Mouse (Mus musculus): ENCODE results near the gene Kat6b. TPM values are rescaled to one million over a fixed set of nuclear protein-coding genes. Genes with fewer than 3 reads are reported as not detected.
A peak's percentile ranks its signal among the peaks of the same experiment; 100 is the strongest.

Kat6b gene
- polyA plus RNA-seq, 1 experiment from 2014 or later: 18.5 TPM

DNA sequence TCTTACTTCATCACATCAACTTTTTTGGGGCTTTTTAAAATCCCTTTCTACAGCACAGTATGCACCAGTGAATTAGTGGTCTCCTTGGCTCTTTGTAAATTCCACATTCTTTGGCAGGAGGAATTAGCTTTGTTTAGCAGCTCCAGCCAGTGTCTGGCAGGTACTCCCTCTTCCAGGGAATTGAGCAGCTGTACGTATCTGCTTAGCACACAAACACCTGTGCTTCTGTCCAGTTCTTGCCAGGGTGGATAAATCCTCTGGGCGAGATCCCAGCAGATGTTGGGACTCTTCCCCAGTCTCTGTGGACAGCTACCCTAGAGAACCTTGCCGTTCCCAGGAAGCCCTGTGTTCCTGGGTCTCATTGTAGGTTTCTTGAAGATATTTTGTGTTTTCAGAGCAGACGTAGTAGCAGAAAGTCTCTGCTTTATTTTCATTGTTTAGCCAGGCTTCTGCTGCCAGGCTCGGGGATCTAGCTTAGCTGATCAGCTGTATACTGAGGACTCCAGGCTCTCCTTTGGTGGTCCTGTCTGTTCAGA lies 150.5 kb downstream of the Kat6b start:
- Histone ChIP-seq H3K36me3 (ENCODE audit: control insufficient read depth, insufficient read depth, low read length) (peaks cover 73% of the 10 kb centered on the region), H3K9me3 (ENCODE audit: control insufficient read depth, low read length) (no peaks in the 10 kb centered on the region), H3K27ac (replicated peaks in 1 of 2; ENCODE audit: control insufficient read depth in 1 of 2, insufficient read depth in 1 of 2, low read depth in 2 of 2, low read length in 2 of 2) (no peak overlapping the region), H3K9ac (ENCODE audit: low read length) (no peak overlapping the region), H3K4me2 (ENCODE audit: low read length) (no peak overlapping the region), H3K4me3 (ENCODE audit: control insufficient read depth in 1 of 2, insufficient read depth in 1 of 2, low read depth in 1 of 2, low read length in 2 of 2) (no peak overlapping the region), H3K27me3 (ENCODE audit: control insufficient read depth, insufficient read depth, low read length) (no peaks in the 10 kb centered on the region), H3K4me1 (ENCODE audit: control insufficient read depth in 2 of 2, insufficient read depth in 2 of 2, low read length in 2 of 2) (no peaks in the 10 kb centered on the region)
- 85% methylated on average over 5 of the region's 5 CpGs for WGBS
- no peak for ATAC-seq (ENCODE audit: insufficient number of reproducible peaks, insufficient read depth, low FRiP score, low read depth)

DNA sequence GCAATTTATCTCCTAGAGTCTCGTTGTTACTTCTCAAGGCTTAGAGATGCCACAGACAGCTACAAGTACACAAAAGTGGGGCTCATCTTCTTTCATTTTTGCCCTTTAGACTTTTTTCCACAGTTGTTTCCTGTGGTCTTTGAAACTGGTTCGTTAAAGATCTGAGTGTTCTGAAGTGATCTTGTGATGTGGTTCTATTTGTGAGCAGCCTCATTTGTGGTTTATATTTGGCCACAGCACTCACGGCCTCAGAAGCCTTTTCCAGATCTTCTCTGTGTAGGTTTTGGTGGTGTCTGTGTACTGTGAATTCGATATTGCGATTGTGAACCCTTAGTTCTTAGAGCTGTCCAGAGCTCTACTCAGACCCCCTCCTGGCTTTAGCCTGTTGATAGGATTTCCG lies 155.3 kb downstream of the Kat6b start:
- H3K4me3 ChIP-seq (ENCODE audit: control insufficient read depth in 1 of 2, insufficient read depth in 1 of 2, low read depth in 1 of 2, low read length in 2 of 2): no peak overlapping the region
- 80% methylated on average over 6 of the region's 6 CpGs for WGBS

DNA sequence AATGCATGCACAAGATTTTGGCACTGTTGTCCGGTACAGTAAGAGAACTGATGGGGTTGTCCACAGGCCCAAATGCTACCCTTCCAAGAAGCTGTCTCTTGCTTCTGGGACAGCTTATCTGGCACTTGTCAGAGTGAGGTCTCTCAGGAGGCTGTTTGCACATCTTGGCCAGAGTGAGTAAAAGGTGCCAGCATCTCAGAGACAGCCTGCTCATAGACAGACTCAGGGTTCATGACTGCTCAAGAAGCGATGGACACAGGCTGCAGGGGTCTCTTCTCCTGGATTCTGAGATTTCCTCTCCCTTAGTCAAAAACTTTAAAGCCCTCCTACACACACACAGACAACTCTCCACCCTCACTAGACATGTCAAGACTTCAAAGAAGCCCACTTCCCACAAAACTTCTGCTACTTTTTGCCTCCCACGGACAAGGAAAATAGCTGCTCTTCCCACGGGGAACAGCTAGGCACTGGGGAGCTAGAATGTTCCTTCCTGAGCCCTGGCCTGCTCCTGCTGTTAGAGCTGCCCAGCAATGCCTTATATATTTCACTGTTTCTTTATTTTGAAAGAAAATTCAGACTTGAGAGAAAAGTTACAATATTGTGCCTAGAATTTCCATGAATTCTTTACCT lies 159.7 kb downstream of the Kat6b start:
- ATAC-seq (ENCODE audit: insufficient number of reproducible peaks, insufficient read depth, low FRiP score, low read depth): no peak
- no peaks in the 10 kb centered on the region for H3K4me1 ChIP-seq (ENCODE audit: control insufficient read depth in 2 of 2, insufficient read depth in 2 of 2, low read length in 2 of 2)
- no peaks in the 10 kb centered on the region for H3K27me3 ChIP-seq (ENCODE audit: control insufficient read depth, insufficient read depth, low read length)
- H3K27ac ChIP-seq (replicated peaks in 1 of 2; ENCODE audit: control insufficient read depth in 1 of 2, insufficient read depth in 1 of 2, low read depth in 2 of 2, low read length in 2 of 2): no peak overlapping the region
- no peaks in the 10 kb centered on the region for H3K9me3 ChIP-seq (ENCODE audit: control insufficient read depth, low read length)
- 61% methylated on average over 4 of the region's 4 CpGs for WGBS
- H3K4me3 ChIP-seq (ENCODE audit: control insufficient read depth in 1 of 2, insufficient read depth in 1 of 2, low read depth in 1 of 2, low read length in 2 of 2): no peak overlapping the region
- H3K4me2 ChIP-seq (ENCODE audit: low read length): no peak overlapping the region
- H3K9ac ChIP-seq (ENCODE audit: low read length): no peak overlapping the region
- peaks cover 46% of the 10 kb centered on the region for H3K36me3 ChIP-seq (ENCODE audit: control insufficient read depth, insufficient read depth, low read length)

More for the DNA sequence above, 155.3 kb downstream of the Kat6b start:
- ATAC-seq (ENCODE audit: insufficient number of reproducible peaks, insufficient read depth, low FRiP score, low read depth): no peak
- no peak overlapping the region for H3K27ac ChIP-seq (replicated peaks in 1 of 2; ENCODE audit: control insufficient read depth in 1 of 2, insufficient read depth in 1 of 2, low read depth in 2 of 2, low read length in 2 of 2)
- H3K9me3 ChIP-seq (ENCODE audit: control insufficient read depth, low read length): no peaks in the 10 kb centered on the region
- no peaks in the 10 kb centered on the region for H3K27me3 ChIP-seq (ENCODE audit: control insufficient read depth, insufficient read depth, low read length)
- peaks cover 64% of the 10 kb centered on the region for H3K36me3 ChIP-seq (ENCODE audit: control insufficient read depth, insufficient read depth, low read length)
- H3K4me1 ChIP-seq (ENCODE audit: control insufficient read depth in 2 of 2, insufficient read depth in 2 of 2, low read length in 2 of 2): no peaks in the 10 kb centered on the region
- no peak overlapping the region for H3K4me2 ChIP-seq (ENCODE audit: low read length)
- no peak overlapping the region for H3K9ac ChIP-seq (ENCODE audit: low read length)

DNA sequence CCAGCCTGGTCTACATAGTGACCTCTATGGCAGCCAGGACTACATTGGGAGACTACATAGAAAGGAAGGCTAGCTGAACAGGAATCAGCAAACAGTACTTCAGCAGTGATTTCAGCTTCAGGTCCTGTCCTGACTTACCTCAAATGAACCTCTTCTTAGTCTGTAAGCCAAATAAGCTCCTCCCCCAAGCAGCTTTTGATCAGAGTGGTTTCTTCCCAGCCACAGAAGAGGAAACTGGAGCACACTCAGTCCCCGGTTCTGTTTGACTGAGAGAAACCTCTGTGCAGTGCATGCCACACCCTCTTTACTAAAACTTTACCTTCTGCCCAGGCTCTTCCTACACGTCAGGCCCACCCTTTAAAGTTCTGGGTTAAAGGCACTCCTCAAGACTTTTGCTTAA lies 172.6 kb downstream of the Kat6b start:
- H3K4me3 ChIP-seq (ENCODE audit: control insufficient read depth in 1 of 2, insufficient read depth in 1 of 2, low read depth in 1 of 2, low read length in 2 of 2): no peak overlapping the region
- WGBS: 76% methylated on average over 2 of the region's 2 CpGs
- ATAC-seq (ENCODE audit: insufficient number of reproducible peaks, insufficient read depth, low FRiP score, low read depth): no peak
- no peaks in the 10 kb centered on the region for H3K9me3 ChIP-seq (ENCODE audit: control insufficient read depth, low read length)
- H3K4me1 ChIP-seq (ENCODE audit: control insufficient read depth in 2 of 2, insufficient read depth in 2 of 2, low read length in 2 of 2): peaks cover 5 to 14% of the 10 kb centered on the region in 2 experiments
- H3K27me3 ChIP-seq (ENCODE audit: control insufficient read depth, insufficient read depth, low read length): no peaks in the 10 kb centered on the region
- no peak overlapping the region for H3K4me2 ChIP-seq (ENCODE audit: low read length)
- H3K36me3 ChIP-seq (ENCODE audit: control insufficient read depth, insufficient read depth, low read length): 0 out of 2 replicates have a peak, but pooled peaks cover 6% of the 10 kb centered on the region
- H3K9ac ChIP-seq (ENCODE audit: low read length): no peak overlapping the region
- no peak overlapping the region for H3K27ac ChIP-seq (replicated peaks in 1 of 2; ENCODE audit: control insufficient read depth in 1 of 2, insufficient read depth in 1 of 2, low read depth in 2 of 2, low read length in 2 of 2)

DNA sequence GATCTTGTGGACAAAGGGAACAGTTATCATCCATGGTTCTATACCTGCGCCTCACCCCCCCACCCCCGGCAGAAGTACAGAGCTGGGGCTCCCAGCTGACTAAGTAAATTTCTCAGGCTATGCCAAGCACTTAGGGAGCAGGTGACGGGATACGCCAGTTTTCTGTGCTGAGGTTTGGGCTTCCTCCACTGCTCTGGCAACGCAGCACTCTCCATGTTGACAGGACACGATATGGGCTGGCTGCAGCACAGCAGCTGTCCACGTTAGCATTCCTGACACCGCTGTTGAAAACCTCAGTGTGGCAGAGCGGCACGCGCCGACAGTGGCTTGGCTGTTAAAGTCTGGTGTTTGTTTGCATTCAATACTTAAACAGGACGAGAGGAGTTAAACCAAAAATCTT lies 177.9 kb downstream of the Kat6b start:
- peaks cover 9 to 17% of the 10 kb centered on the region in 2 experiments for H3K4me1 ChIP-seq (ENCODE audit: control insufficient read depth in 2 of 2, insufficient read depth in 2 of 2, low read length in 2 of 2)
- 25% methylated on average over 13 of the region's 13 CpGs for WGBS
- H3K9me3 ChIP-seq (ENCODE audit: control insufficient read depth, low read length): no peaks in the 10 kb centered on the region
- H3K4me2 ChIP-seq (ENCODE audit: low read length): peak overlapping the region; percentile 56
- peaks cover 36% of the 10 kb centered on the region for H3K36me3 ChIP-seq (ENCODE audit: control insufficient read depth, insufficient read depth, low read length)
- ATAC-seq (ENCODE audit: insufficient number of reproducible peaks, insufficient read depth, low FRiP score, low read depth): peak; percentile 84
- H3K27ac ChIP-seq (replicated peaks in 1 of 2; ENCODE audit: control insufficient read depth in 1 of 2, insufficient read depth in 1 of 2, low read depth in 2 of 2, low read length in 2 of 2): peak overlapping the region; percentile 30 to 55; a peak in 3 of 4 replicates
- 0 out of 2 replicates have a peak overlapping the region, but pooled peaks have one; percentile 19 for H3K9ac ChIP-seq (ENCODE audit: low read length)
- H3K27me3 ChIP-seq (ENCODE audit: control insufficient read depth, insufficient read depth, low read length): no peaks in the 10 kb centered on the region
- peak overlapping the region in 1 of 2 experiments; percentile 29; a peak in 2 of 4 replicates for H3K4me3 ChIP-seq (ENCODE audit: control insufficient read depth in 1 of 2, insufficient read depth in 1 of 2, low read depth in 1 of 2, low read length in 2 of 2)

DNA sequence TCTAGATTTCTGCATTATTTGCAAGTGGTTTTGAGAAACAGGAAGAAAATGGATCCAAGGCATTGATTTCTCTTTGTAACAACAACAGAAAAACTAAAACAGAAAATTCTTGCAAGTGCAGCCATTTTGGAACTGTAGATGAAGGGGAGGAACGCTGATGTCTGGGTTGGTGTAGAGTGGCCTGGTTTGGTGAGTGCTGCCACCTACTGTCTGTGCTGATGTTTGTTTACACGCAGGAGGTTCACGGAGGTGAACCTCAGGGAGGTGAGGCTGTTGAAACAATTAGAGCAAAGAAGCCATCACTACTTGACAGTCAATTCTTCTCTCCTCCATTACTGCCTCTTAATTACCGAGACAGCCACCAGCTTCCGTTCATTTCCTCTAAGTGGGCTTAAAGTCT lies 178.4 kb downstream of the Kat6b start:
- no peak overlapping the region for H3K9ac ChIP-seq (ENCODE audit: low read length)
- ATAC-seq (ENCODE audit: insufficient number of reproducible peaks, insufficient read depth, low FRiP score, low read depth): peak; percentile 74
- H3K4me1 ChIP-seq (ENCODE audit: control insufficient read depth in 2 of 2, insufficient read depth in 2 of 2, low read length in 2 of 2): peaks cover 9 to 17% of the 10 kb centered on the region in 2 experiments
- WGBS: 29% methylated on average over 5 of the region's 5 CpGs
- peak overlapping the region in 1 of 2 experiments; percentile 29; a peak in 2 of 4 replicates for H3K4me3 ChIP-seq (ENCODE audit: control insufficient read depth in 1 of 2, insufficient read depth in 1 of 2, low read depth in 1 of 2, low read length in 2 of 2)
- no peaks in the 10 kb centered on the region for H3K27me3 ChIP-seq (ENCODE audit: control insufficient read depth, insufficient read depth, low read length)
- H3K9me3 ChIP-seq (ENCODE audit: control insufficient read depth, low read length): no peaks in the 10 kb centered on the region
- H3K36me3 ChIP-seq (ENCODE audit: control insufficient read depth, insufficient read depth, low read length): peaks cover 41% of the 10 kb centered on the region
- H3K27ac ChIP-seq (replicated peaks in 1 of 2; ENCODE audit: control insufficient read depth in 1 of 2, insufficient read depth in 1 of 2, low read depth in 2 of 2, low read length in 2 of 2): 0 out of 4 replicates have a peak overlapping the region, but pooled peaks of 1 of the 2 experiments have one; percentile 2
- H3K4me2 ChIP-seq (ENCODE audit: low read length): peak overlapping the region; percentile 56

DNA sequence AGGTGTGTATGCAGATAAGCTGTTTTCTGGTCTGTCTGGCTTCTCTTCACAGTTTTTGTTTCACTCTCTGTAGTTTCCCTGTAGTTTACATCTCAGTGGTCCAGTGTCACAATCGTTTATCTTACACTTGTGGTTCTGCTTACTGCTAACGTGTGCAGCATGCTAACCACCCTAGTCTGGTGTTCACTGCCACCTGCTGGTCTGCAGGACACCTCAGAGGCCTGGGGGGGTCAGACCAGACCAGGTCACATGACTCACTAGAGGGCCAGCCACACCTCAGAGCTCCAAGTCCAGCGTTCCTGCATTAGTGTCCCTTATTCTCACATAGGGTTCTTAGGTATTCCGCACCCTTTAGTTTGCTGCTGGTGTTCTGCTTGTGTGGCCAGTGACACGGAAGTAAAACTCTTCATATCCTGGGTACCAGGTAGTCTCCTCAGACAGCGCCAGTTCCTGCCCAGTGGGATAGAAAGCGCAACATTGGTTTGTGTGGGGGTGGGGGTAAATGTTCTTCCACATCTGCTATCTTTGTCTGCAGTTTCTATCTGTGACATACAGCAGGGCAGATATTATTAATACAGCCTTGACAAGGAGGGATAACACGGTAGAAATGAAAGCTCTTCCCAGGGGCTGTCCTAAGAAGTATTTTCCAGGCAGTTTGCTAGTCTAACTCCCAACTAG lies 181.4 kb downstream of the Kat6b start:
- Histone ChIP-seq H3K4me3 (ENCODE audit: control insufficient read depth in 1 of 2, insufficient read depth in 1 of 2, low read depth in 1 of 2, low read length in 2 of 2) (no peak overlapping the region), H3K9me3 (ENCODE audit: control insufficient read depth, low read length) (no peaks in the 10 kb centered on the region), H3K4me2 (ENCODE audit: low read length) (no peak overlapping the region), H3K4me1 (ENCODE audit: control insufficient read depth in 2 of 2, insufficient read depth in 2 of 2, low read length in 2 of 2) (peaks cover 9 to 14% of the 10 kb centered on the region in 2 experiments), H3K27me3 (ENCODE audit: control insufficient read depth, insufficient read depth, low read length) (no peaks in the 10 kb centered on the region), H3K9ac (ENCODE audit: low read length) (no peak overlapping the region), H3K27ac (replicated peaks in 1 of 2; ENCODE audit: control insufficient read depth in 1 of 2, insufficient read depth in 1 of 2, low read depth in 2 of 2, low read length in 2 of 2) (no peak overlapping the region), H3K36me3 (ENCODE audit: control insufficient read depth, insufficient read depth, low read length) (peaks cover 68% of the 10 kb centered on the region)
- ATAC-seq (ENCODE audit: insufficient number of reproducible peaks, insufficient read depth, low FRiP score, low read depth): no peak
- WGBS: 78% methylated on average over 8 of the region's 8 CpGs

Data from heart, embryonic 14.5 days (tissue).